Mouse (Mus musculus) small intestine, adult 2 months (tissue): ENCODE results near the gene Rit1. TPM values are rescaled to one million over a fixed set of nuclear protein-coding genes. Genes with fewer than 3 reads are reported as not detected.
A peak's percentile ranks its signal among the peaks of the same experiment; 100 is the strongest.
"Not testable (repeated sequence)": the region's sequence is repeated elsewhere in the genome, so short reads cannot be mapped to it uniquely, and the experiment has no call there.

Source experiments
- H3K27ac ChIP-seq: fragments of 200-500 bp; 2 replicates; pipeline ENCODE4 v1.5.1; 2012; ENCODE audit warnings: low read depth, low read length, control low read depth, inconsistent platforms; ENCODE audit not compliant: insufficient read depth
- H3K27me3 ChIP-seq: fragments of 200-500 bp; 2 replicates; pipeline ENCODE4 v1.6.1; 2012; ENCODE audit warnings: mild to moderate bottlenecking, moderate library complexity, low read length, inconsistent platforms; ENCODE audit not compliant: control insufficient read depth, insufficient read depth
- H3K36me3 ChIP-seq: fragments of 200-500 bp; 2 replicates; pipeline ENCODE4 v1.6.1; 2012; ENCODE audit warnings: mild to moderate bottlenecking, low read length, control low read depth, inconsistent platforms; ENCODE audit not compliant: control insufficient read depth, insufficient read depth
- H3K4me1 ChIP-seq: fragments of 200-500 bp; 2 replicates; pipeline ENCODE4 v1.6.1; 2012; ENCODE audit warnings: low read length, inconsistent platforms, mixed read lengths; ENCODE audit not compliant: control insufficient read depth, insufficient read depth, insufficient read length
- H3K4me3 ChIP-seq: fragments of 200-500 bp; 2 replicates; pipeline ENCODE4 v1.5.1; 2012; ENCODE audit warnings: low read depth, mild to moderate bottlenecking, control low read depth, inconsistent platforms, low read length, moderate library complexity
- CTCF ChIP-seq: fragments of 200-500 bp; IDR thresholded peaks from 2 replicates; pipeline ENCODE4 v1.5.1; 2012; ENCODE audit warnings: low read depth, mild to moderate bottlenecking, control low read depth, inconsistent platforms, low read length, moderate library complexity, mixed read lengths; ENCODE audit not compliant: insufficient replicate concordance, insufficient read length; ENCODE audit errors: extremely low read depth
- POLR2A ChIP-seq: fragments of 200-500 bp; IDR thresholded peaks from 2 replicates; pipeline ENCODE4 v1.6.1; 2012; ENCODE audit warnings: low read depth, mild to moderate bottlenecking, control low read depth, inconsistent platforms, low read length, moderate library complexity
- WGBS: fragments of 180-500 bp; shearing (Covaris S2); methylation state at CpG from one replicate; pipeline ENCODE4 v1.1.7; 2018; 5-methylcytosine and 5-hydroxymethylcytosine counted together
- polyA plus RNA-seq: library from polyadenylated mRNA; depleted of rRNA; stranded (reverse); fragments of >200 nt; gene quantifications from 2 replicates; pipeline ENCODE4 v1.2.3, GENCODE M21; 2012; rRNA removed

Gene Rit1
- polyA plus RNA-seq, 1 experiment, result 21.5 TPM

GRCm38 (mm10) chr3:88758045-88758500 lies 41.4 kb downstream of the Rit1 start:
- H3K4me3 ChIP-seq, result no peak overlapping the region
- peak overlapping the region; percentile 14; the same call in 1 of the 2 replicates for H3K27ac ChIP-seq
- no peaks in the 10 kb centered on the region for H3K4me1 ChIP-seq
- TF ChIP-seq POLR2A, result no peak
- no peak for TF ChIP-seq CTCF
- H3K36me3 ChIP-seq, result no peaks in the 10 kb centered on the region
- H3K27me3 ChIP-seq, result no peaks in the 10 kb centered on the region
- WGBS, result 35% methylated on average over 5 of the region's 5 CpGs

GRCm38 (mm10) chr3:88761619-88762018 lies 45.0 kb downstream of the Rit1 start:
- no peak overlapping the region for H3K4me3 ChIP-seq
- WGBS, result 86% methylated on average over 19 of the region's 19 CpGs
- no peak overlapping the region for H3K27ac ChIP-seq
- no peak for TF ChIP-seq CTCF
- no peaks in the 10 kb centered on the region for H3K27me3 ChIP-seq
- H3K4me1 ChIP-seq, result no peaks in the 10 kb centered on the region
- H3K36me3 ChIP-seq, result no peaks in the 10 kb centered on the region

- Histone ChIP-seq H3K27ac (no peak overlapping the region), H3K27me3 (no peaks in the 10 kb centered on the region), H3K4me1 (no peaks in the 10 kb centered on the region), H3K36me3 (no peaks in the 10 kb centered on the region), H3K4me3 (no peak overlapping the region)
- TF ChIP-seq POLR2A (no peak), CTCF (no peak)
- 69% methylated on average over 6 of the region's 6 CpGs for WGBS
These were observed 45.8 kb downstream of the Rit1 start for GRCm38 (mm10) chr3:88762401-88762831.

- not testable (repeated sequence) for H3K27me3 ChIP-seq, H3K36me3 ChIP-seq, H3K4me1 ChIP-seq, H3K27ac ChIP-seq
- peak overlapping the region; percentile 52 for H3K4me3 ChIP-seq
- 2% methylated on average over 21 of the region's 28 CpGs for WGBS
These were observed 54.7 kb downstream of the Rit1 start for GRCm38 (mm10) chr3:88771189-88771940.

GRCm38 (mm10) chr3:88771941-88772280 lies 55.3 kb downstream of the Rit1 start:
- WGBS, result 26% methylated on average over 3 of the region's 6 CpGs
- H3K36me3 ChIP-seq, H3K27me3 ChIP-seq, H3K4me1 ChIP-seq, H3K27ac ChIP-seq: not testable (repeated sequence)
- peak overlapping the region; percentile 52 for H3K4me3 ChIP-seq

- not testable (repeated sequence) for H3K4me3 ChIP-seq, H3K4me1 ChIP-seq, H3K27me3 ChIP-seq, H3K36me3 ChIP-seq, H3K27ac ChIP-seq
- WGBS, result under 1% methylated on average over 19 of the region's 19 CpGs
These were observed 55.8 kb downstream of the Rit1 start for GRCm38 (mm10) chr3:88772399-88772798.

- H3K27me3 ChIP-seq, H3K36me3 ChIP-seq, H3K4me3 ChIP-seq, H3K4me1 ChIP-seq, H3K27ac ChIP-seq: not testable (repeated sequence)
- 90% methylated on average over 6 of the region's 6 CpGs for WGBS
These were observed 56.5 kb downstream of the Rit1 start for GRCm38 (mm10) chr3:88773163-88773562.

GRCm38 (mm10) chr3:88774939-88775841 lies 58.6 kb downstream of the Rit1 start, which contains the start of gene Syt11:
TSS of gene Syt11 (minus strand) at chr3:88775164.
- H3K27ac ChIP-seq, H3K4me1 ChIP-seq, H3K27me3 ChIP-seq, H3K36me3 ChIP-seq: not testable (repeated sequence)
- peak within 1 kb of the TSS; percentile 68 for H3K4me3 ChIP-seq
- 5% methylated on average over 43 of the region's 51 CpGs for WGBS

Other genes starting within 250 kb of the Rit1 start
- gene Lmna, start 206.9 kb upstream of the Rit1 start, polyA plus RNA-seq, result 209 and 353 TPM in 2 replicates
- gene Mex3a, start 184.4 kb upstream of the Rit1 start, polyA plus RNA-seq, result 0.41 and 0.60 TPM in 2 replicates
- 132 and 184 TPM in 2 replicates for gene Rab25, start 168.5 kb upstream of the Rit1 start, polyA plus RNA-seq
- gene Lamtor2, start 163.8 kb upstream of the Rit1 start, polyA plus RNA-seq, result 99.8 and 167 TPM in 2 replicates
- gene Ubqln4, start 163.1 kb upstream of the Rit1 start, polyA plus RNA-seq, result 26.0 and 35.4 TPM in 2 replicates
- 130 and 182 TPM in 2 replicates for gene Ssr2, start 141.0 kb upstream of the Rit1 start, polyA plus RNA-seq
- 49.5 and 110 TPM in 2 replicates for gene Arhgef2, start 110.9 kb upstream of the Rit1 start, polyA plus RNA-seq
- gene Rxfp4, start 63.7 kb upstream of the Rit1 start, polyA plus RNA-seq, result not detected in 2 replicates
- 20.2 and 23.2 TPM in 2 replicates for gene Khdc4, start 31.0 kb upstream of the Rit1 start, polyA plus RNA-seq
- gene Syt11, start 58.3 kb downstream of the Rit1 start, polyA plus RNA-seq, result 1.8 and 1.9 TPM in 2 replicates
- gene Gon4l, start 118.4 kb downstream of the Rit1 start, polyA plus RNA-seq, result 4.5 and 8.7 TPM in 2 replicates
- gene Msto1, start 197.2 kb downstream of the Rit1 start, polyA plus RNA-seq, result 7.6 and 12.4 TPM in 2 replicates
- 1.7 and 3.9 TPM in 2 replicates for gene Ash1l, start 233.8 kb downstream of the Rit1 start, polyA plus RNA-seq
- 12.9 and 26.8 TPM in 2 replicates for gene Dap3, start 234.3 kb downstream of the Rit1 start, polyA plus RNA-seq